In genomic region chr3:89598361-89598760, GRCm38 (mm10) we compare ENCODE assay signal across 18 mouse cellular contexts.
"Had no signal": no experiment of that assay in that cellular context is flagged by ENCODE, and none has a peak within 500 bp of the region (broad histone marks: within the 10 kb centered on the region; RNA-seq: fewer than 3 reads in every experiment).

No protein-coding gene starts in this region.

- ATAC-seq: liver, embryonic 12.5 days; midbrain, embryonic 16.5 days had no signal

- H3K9me3 ChIP-seq: neural tube, embryonic 15.5 days had no signal

- H3K9ac ChIP-seq: liver, embryonic 12.5 days; liver, embryonic 14.5 days; lung, embryonic 14.5 days; midbrain, embryonic 12.5 days; neural tube, embryonic 13.5 days; neural tube, embryonic 15.5 days had no signal

- H3K4me1 ChIP-seq: liver, embryonic 12.5 days had no signal

- H3K36me3 ChIP-seq: liver, embryonic 12.5 days; midbrain, embryonic 10.5 days; midbrain, embryonic 12.5 days; neural tube, embryonic 13.5 days; neural tube, embryonic 15.5 days had no signal

- DNase-seq: lung, embryonic 14.5 days; midbrain, embryonic 14.5 days; retina, postnatal 1 day; right cerebral cortex, adult 18-20 months; right cerebral cortex, postnatal 25 days; right cerebral cortex, postnatal 4 days; spleen, adult 18-20 months; thymus, adult 18-20 months; thymus, postnatal 14 days; thymus, postnatal 36 days had no signal

- H3K27me3 ChIP-seq: midbrain, embryonic 12.5 days; neural tube, embryonic 13.5 days; neural tube, embryonic 15.5 days had no signal

- H3K4me2 ChIP-seq: liver, embryonic 12.5 days; lung, embryonic 14.5 days; midbrain, embryonic 12.5 days; neural tube, embryonic 13.5 days; neural tube, embryonic 15.5 days had no signal

- H3K4me3 ChIP-seq: liver, embryonic 12.5 days; midbrain, embryonic 10.5 days; midbrain, embryonic 12.5 days; myocyte; neural tube, embryonic 13.5 days; neural tube, embryonic 15.5 days had no signal

- H3K27ac ChIP-seq: liver, embryonic 12.5 days; liver, embryonic 14.5 days; midbrain, embryonic 10.5 days; midbrain, embryonic 12.5 days; neural tube, embryonic 13.5 days; neural tube, embryonic 15.5 days had no signal
